Mouse (Mus musculus): ENCODE data around the gene Cdc37l1.
A peak's percentile ranks its signal among the peaks of the same experiment; 100 is the strongest.

GRCm38 (mm10) chr19:29039334-29039733 lies 49.2 kb downstream of the Cdc37l1 start:
- TF ChIP-seq ZNF384 (IDR thresholded peaks at IDR 0.05; ENCODE audit: low read depth, low read length) (no peak), ZC3H11A (IDR thresholded peaks at IDR 0.05; ENCODE audit: borderline replicate concordance, low read depth, low read length) (peak; percentile 53)

Measured in ES-E14 (cell line).